Mouse (Mus musculus): ENCODE measurements around the gene Rnf145.

Gene Rnf145

GRCm38 (mm10) chr11:44509906-44510305, 8.9 kb upstream of the Rnf145 start:
- no peak for DNase-seq (ENCODE audit: low spot score)

DNA sequence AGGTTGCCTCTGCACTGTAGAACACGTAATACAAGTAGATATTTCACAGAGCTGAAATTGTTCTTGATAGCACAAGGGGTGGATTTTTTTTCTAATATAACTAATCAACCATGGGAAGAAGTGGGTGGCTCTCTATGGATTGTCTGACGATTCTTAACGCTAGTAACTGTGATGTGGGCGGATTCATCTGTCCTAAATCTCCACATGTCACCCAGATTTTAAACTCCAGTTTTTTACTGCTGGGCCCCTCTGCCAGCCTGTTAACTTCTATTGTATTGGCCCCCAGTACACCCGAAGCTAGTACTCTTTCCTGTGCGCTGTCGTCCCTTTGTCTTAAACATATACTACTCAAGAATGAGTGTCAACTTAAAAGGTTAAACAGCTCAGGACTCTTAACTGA, 8.4 kb upstream of the Rnf145 start:
- DNase-seq (ENCODE audit: low spot score) = no peak

DNA sequence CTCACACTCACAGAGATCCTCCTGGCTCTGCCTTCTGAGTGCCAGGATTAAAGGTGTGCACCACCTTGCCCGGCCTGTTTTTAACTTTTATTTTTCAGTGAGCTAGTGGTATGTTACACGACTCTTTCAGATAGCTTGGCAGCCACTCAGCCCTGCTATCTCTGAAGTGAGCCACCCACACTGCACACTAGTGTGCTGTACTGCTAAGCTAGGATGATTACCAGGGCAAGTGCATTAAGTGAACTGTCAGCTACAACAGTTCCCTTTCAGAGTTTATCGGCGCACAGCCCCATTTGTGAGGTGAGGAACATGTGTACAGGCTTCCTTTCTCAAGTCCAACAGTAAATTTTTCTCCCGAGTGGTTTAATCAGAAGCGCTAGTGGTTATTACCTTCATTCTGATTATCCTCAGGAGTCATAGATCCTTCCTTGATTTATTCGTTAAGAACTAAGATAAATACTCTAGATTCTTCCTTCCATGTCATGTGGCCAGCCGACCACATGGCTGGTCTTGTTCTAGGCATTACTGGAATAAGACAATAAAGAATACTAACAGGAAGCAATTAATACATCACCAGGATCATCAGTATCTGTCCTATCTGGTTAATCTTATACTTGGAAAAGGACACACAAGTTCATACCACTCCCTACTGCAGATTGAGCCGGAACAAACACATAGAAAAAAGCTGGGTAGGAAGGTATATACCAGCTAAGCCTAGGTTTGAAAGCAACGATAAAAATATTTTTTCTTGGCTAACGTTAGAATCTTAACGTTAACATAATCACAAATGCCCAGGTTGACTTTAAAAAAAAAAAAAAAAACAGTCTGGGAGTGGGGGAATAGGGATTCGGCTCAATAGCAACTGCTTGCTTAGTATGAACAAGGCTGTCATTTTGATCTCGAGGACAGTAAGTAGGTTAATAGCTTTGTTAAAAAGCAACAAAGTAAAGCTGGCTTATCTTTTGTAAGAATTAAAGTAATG, 6.4 kb upstream of the Rnf145 start:
- no peak for DNase-seq (ENCODE audit: low spot score)

- no peak for DNase-seq (ENCODE audit: low spot score)
Observed at GRCm38 (mm10) chr11:44513026-44513422, 5.7 kb upstream of the Rnf145 start.

GRCm38 (mm10) chr11:44514666-44515065, 4.1 kb upstream of the Rnf145 start:
- DNase-seq (ENCODE audit: low spot score) = no peak

DNA sequence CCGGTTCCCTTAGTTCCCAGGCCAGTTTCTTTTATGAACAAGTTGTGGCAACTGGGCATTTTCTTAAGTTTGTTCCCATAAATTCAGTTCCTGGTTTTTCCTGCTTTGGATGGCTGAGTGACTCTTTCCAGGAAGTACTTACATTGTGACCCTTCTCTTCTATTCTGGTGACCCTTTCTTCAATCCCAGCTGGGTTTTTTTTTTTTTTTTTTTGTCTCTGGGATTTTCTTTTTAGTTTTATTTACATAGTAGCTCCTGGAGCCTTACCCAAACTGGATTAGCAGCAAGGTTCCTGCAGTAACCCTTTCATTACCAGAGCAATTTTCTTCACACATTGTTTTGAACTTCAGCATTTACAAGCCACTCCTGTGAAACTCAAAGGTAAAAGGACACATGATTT, 2.4 kb upstream of the Rnf145 start:
- no peak for DNase-seq (ENCODE audit: low spot score)

DNA sequence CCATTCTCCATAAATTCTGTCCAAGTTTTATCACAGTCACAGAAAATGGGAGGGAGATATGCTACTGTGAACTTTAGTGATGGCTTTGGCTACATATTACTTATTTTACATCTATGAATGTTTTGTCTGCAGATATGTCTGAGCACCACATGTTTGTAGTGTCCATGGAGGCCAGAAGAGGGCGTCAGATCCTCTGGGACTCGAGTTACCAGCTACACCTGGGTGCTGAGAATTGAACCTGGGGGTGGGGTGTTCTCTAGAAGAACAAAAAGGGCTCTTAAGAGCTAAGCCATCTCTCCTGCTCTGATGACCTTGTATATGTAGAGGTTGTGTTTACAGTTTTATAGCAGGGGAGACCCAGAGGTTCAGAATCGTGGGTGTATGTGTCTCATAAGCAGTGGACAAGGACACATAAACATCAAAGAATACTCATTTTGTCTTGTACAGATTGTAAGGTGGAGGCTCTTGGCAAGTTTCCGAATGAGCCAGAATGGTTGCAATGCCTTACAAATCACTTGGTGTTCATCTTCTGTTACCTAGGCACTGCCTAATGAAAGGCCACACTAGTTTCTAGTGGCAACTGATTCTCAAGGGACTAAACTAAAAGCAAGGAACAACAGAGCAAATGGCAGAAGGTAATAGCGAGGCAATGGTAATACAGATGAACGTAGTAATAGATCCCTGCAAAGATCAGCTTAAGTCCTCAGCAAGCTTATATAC, 1.0 kb upstream of the Rnf145 start:
- DNase-seq (ENCODE audit: low spot score) = no peak

DNA sequence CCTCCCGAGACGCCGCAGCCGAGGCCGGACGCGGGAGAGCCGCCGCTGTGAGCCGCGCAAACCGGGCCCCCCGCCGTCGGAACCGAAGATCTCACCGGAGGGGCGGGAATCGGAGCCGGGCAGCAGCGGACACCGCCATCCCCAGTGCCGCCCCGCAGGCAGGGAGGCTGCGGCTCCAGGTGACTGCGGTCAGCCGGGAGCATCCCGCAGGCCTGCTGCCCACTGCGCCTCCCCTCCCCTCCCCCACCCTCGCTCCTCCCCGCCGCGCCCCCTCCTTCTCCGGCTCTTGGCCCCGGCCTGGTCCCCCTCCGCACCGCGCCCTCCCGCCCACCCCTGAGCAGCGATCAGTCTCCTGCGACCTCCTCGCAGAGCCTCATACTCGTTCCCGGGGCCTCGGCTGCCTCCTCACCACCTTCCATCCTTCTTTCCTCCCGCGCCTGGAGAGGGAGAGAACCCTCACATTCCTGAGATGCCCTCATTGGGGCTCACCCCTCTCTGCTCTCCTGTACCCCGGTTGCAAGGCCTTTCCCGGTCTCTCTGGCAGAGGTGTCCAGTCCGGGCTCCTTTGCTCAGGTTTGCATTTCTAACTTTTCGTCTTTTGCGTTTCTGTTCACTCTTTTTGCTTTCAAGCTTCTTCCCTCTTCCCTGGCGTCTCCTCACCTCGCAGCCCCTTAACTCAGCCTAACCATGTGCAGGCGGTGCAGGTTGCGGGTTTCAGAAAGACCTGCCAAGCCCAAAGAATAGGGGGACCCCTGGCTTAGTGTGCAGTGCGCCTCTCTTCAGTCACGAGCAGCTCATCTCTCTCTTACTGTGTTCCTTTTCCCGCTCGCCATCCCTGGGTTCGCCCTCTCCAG, 559 bp downstream of the Rnf145 start:
- peak; percentile 61 for DNase-seq (ENCODE audit: low spot score)

DNA sequence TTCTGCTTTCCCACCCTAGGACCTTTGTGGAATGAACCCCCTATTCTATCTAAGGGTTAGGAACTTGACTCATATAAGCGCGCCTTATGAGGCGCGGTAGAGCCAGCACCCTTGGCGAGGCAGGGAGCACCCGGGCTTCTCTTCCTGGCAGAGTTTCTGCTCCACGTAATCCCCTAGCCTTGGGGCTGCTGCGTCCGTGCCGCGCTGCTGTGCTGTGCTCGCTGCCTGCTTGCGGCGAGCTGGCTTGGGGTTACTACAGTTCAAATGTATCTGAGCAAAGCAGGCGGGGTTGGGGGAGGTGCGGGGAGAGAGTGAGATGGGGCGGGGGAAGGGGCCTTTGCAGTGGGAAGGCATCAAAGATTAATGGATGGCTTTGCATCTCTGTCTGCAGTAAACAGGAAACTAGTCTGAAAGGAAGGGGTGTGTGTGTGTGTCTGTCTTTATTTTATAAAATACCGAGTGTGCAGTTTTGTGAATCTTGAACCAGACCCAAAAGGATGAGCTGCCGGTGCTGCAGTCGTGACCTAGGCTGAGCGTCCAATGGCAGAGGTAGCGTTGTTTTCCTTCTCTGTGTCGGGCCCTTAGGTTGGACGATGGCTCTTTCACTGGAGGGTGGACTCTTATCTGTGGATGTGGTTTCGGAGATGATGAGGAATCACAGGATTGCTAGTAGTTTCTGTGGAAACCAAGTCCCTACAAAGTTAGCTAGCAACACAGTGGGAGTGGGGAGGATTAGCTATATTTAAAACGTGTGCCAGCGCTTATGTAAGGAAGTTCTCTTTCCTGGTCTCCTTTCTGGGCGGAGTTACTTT, 1.4 kb downstream of the Rnf145 start:
- peak; percentile 83 for DNase-seq (ENCODE audit: low spot score)

GRCm38 (mm10) chr11:44522594-44522993, 3.8 kb downstream of the Rnf145 start:
- no peak for DNase-seq (ENCODE audit: low spot score)

GRCm38 (mm10) chr11:44525765-44526164, 7.0 kb downstream of the Rnf145 start:
- DNase-seq (ENCODE audit: low spot score) = no peak

- no peak for DNase-seq (ENCODE audit: low spot score)
Observed at GRCm38 (mm10) chr11:44526654-44527263, 8.0 kb downstream of the Rnf145 start.

DNA sequence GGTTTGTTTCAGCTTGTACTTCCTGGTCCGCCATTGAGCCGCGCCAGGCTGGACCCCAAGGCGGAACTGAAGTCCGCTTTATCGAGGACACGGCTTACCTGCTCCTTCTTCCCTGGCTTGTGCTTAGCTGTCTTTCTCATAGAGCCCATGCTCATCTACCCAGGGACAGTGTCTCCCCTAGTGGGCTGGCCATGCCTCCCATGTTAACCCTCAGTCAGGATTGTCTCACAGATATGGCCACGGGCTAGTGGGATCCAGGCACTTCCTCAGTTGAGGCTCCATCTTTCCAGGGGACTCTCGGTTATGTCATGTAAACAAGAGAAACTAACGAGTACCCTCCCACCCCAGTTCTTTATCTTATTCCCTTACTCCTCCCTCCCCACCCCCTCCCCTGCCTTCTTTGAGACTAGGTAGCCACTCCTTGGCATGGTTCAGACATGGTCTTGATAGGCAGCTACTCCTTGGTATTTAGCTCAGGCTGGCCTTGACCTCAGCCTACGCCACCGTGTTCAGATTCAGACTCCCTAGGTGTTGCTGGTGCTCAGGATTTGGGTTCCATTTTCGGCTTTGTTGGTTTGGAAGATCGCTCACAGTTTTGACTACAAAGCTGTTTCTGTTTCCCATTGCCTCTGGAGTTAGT, 9.9 kb downstream of the Rnf145 start:
- no peak for DNase-seq (ENCODE audit: low spot score)

- DNase-seq (ENCODE audit: low spot score) = no peak
Observed at GRCm38 (mm10) chr11:44529200-44529599, 10.4 kb downstream of the Rnf145 start.

DNA sequence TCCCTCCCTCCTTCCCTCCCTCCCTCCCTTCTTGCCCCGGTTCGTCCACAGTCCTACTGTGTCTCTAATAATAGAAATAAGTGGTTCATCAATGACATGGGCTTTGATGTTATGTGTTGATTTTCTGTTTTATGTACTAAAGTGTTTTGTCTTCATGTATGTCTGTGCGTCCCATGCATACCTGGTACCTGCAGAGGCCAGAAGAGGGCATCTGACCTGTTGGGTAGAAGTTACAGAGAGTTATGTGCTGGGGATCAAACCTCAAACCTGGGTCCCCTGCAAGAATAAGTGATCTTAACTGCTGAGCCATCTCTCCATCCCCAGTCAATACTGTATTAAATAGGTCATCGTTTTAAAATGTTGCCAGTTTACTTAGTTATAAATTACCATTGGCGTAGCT, 11.0 kb downstream of the Rnf145 start:
- no peak for DNase-seq (ENCODE audit: low spot score)

GRCm38 (mm10) chr11:44530382-44530781, 11.6 kb downstream of the Rnf145 start:
- DNase-seq (ENCODE audit: low spot score) = no peak

DNA sequence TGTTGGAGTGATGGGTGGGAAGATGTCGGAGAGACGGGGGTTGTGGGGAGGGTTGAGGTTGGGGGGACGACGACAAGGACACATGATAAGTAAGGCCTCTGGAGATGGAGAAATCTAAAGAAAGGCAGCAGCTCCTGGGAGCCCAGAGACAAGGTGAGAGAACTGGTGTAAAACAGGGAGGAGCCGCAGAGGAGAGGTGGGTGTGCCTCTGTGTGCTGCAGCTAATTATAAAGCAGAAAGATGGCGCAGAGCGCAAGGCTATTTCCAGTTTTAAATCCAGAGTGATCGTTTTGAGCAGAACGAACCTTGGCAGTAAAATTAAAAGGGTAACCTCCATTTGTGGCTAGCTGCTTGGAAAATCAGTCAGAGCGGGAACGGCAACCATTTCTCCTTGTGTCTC, 12.1 kb downstream of the Rnf145 start:
- no peak for DNase-seq (ENCODE audit: low spot score)

DNA sequence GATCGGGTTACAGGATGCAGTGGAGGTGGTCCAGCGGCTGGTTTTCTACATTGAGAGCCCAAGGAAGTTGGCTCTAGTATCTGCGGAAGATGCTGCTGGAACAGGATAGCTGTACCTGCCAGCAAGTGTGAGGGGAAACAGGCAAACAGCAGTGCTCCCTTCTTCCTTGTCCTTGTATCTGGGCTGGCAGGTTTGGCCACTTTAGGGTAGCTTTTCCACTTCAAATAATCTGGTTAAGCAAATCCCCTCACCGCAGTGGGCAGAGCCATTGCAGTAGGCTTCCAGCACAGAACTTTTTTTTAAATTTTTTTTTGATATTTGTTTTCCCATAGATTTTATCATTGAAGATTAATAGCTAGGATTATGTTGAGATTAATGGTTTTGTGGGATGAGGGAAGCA, 12.9 kb downstream of the Rnf145 start:
- DNase-seq (ENCODE audit: low spot score) = no peak

DNA sequence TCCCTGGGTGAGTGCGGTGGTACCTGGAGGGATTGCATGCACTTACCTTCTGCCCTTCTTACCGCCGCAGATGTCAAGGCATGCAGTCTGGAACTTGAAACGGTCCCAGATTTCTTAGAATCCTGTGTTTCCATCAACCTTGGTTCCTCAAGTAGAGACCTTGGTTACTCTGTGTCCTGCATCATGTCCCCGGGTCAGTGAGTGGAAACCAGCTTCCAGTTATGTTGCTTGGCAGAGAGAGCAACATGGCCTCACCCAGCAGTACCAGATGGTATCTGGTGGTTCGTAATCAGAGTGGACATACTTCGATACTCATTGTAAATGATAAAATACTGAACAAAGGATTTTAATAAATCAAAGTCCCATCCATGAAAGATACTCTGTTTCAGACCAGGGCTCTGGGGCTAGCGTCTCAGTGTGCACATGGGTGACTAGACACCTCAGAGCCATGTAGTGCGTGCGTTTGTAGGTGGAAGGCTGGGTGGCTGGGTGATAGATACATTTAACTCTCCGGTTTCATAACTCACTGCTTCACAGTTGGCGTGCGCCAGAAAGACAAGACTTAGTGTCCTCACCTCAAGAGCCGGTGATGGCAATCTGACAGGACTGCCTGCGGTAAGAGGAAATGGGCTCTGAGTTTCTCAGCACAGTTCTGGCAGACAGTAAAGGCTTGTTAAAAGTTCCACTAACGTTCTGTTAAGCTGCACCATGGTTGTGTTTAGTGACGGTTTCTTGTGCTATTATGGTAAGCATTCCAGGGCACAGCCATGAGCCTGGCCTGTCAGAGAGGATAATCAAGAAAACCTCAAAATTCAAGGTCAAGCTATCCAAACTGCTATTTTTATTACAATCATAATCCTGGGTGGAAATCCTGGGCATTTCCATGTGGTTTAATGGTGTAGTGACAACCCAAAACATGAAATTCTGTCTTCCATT, 14.3 kb downstream of the Rnf145 start:
- no peak for DNase-seq (ENCODE audit: low spot score)
